Mouse (Mus musculus): ENCODE results near the gene Ntrk1.

Gene Ntrk1

GRCm38 (mm10) chr3:87755964-87756363 lies 39.0 kb downstream of the Ntrk1 start:
- peak; percentile 84 to 95 for DNase-seq (ENCODE audit: inconsistent age in 2 of 2, low spot score in 1 of 2)

- DNase-seq (ENCODE audit: inconsistent age in 2 of 2, low spot score in 1 of 2): no peak
These were observed 41.1 kb downstream of the Ntrk1 start for GRCm38 (mm10) chr3:87753829-87754228.

GRCm38 (mm10) chr3:87752567-87752966 lies 42.4 kb downstream of the Ntrk1 start:
- DNase-seq (ENCODE audit: inconsistent age in 2 of 2, low spot score in 1 of 2): no peak

- DNase-seq (ENCODE audit: inconsistent age in 2 of 2, low spot score in 1 of 2): peak in 1 of 2 experiments; percentile 28
These were observed 45.0 kb downstream of the Ntrk1 start for GRCm38 (mm10) chr3:87749977-87750376.

GRCm38 (mm10) chr3:87749036-87749435 lies 45.9 kb downstream of the Ntrk1 start:
- peak; percentile 61 to 88 for DNase-seq (ENCODE audit: inconsistent age in 2 of 2, low spot score in 1 of 2)

- peak in 1 of 2 experiments; percentile 56 for DNase-seq (ENCODE audit: inconsistent age in 2 of 2, low spot score in 1 of 2)
These were observed 46.5 kb downstream of the Ntrk1 start, which contains the start of gene Lrrc71 for GRCm38 (mm10) chr3:87748431-87748830. Gene Lrrc71, minus strand, starts transcription at chr3:87748625.

- DNase-seq (ENCODE audit: inconsistent age in 2 of 2, low spot score in 1 of 2): peak in 1 of 2 experiments; percentile 32
These were observed 49.8 kb downstream of the Ntrk1 start for GRCm38 (mm10) chr3:87745036-87745659.

- DNase-seq (ENCODE audit: inconsistent age in 2 of 2, low spot score in 1 of 2): no peak
These were observed 51.0 kb downstream of the Ntrk1 start for GRCm38 (mm10) chr3:87743927-87744326.

- DNase-seq (ENCODE audit: inconsistent age in 2 of 2, low spot score in 1 of 2): no peak
These were observed 52.2 kb downstream of the Ntrk1 start for GRCm38 (mm10) chr3:87742735-87743134.

- peak in 1 of 2 experiments; percentile 81 for DNase-seq (ENCODE audit: inconsistent age in 2 of 2, low spot score in 1 of 2)
These were observed 52.9 kb downstream of the Ntrk1 start for GRCm38 (mm10) chr3:87742013-87742412.

GRCm38 (mm10) chr3:87738906-87739305 lies 56.1 kb downstream of the Ntrk1 start:
- DNase-seq (ENCODE audit: inconsistent age in 2 of 2, low spot score in 1 of 2): peak; percentile 73 to 87

GRCm38 (mm10) chr3:87735335-87735734 lies 59.6 kb downstream of the Ntrk1 start:
- peak in 1 of 2 experiments; percentile 35 for DNase-seq (ENCODE audit: inconsistent age in 2 of 2, low spot score in 1 of 2)

- peak in 1 of 2 experiments; percentile 67 for DNase-seq (ENCODE audit: inconsistent age in 2 of 2, low spot score in 1 of 2)
These were observed 60.8 kb downstream of the Ntrk1 start for GRCm38 (mm10) chr3:87733984-87734761.

GRCm38 (mm10) chr3:87733098-87733497 lies 61.9 kb downstream of the Ntrk1 start:
- peak in 1 of 2 experiments; percentile 62 for DNase-seq (ENCODE audit: inconsistent age in 2 of 2, low spot score in 1 of 2)

GRCm38 (mm10) chr3:87728696-87729095 lies 66.3 kb downstream of the Ntrk1 start:
- no peak for DNase-seq (ENCODE audit: inconsistent age in 2 of 2, low spot score in 1 of 2)

All from adrenal gland, adult (tissue).